Mouse (Mus musculus) intestine, embryonic 15.5 days (tissue): ENCODE data around the gene Rab22a. TPM values are rescaled to one million over a fixed set of nuclear protein-coding genes. Genes with fewer than 3 reads are reported as not detected.

Source experiments
- ATAC-seq: fragments of 200-750 bp; cut with Nextera tagmentation; 2 replicates; pipeline ENCODE4 v1.8.0; 2017; ENCODE audit warnings: moderate TSS enrichment, moderate library complexity
- H3K27ac ChIP-seq: fragments of 300-500 bp; sonication (generic); 2 replicates; pipeline ENCODE4 v1.5.1; 2015; ENCODE audit warnings: mild to moderate bottlenecking, inconsistent platforms
- H3K27me3 ChIP-seq: fragments of 300-500 bp; sonication (generic); replicated peaks from 2 replicates; pipeline ENCODE4 v1.6.1; 2015; ENCODE audit warnings: inconsistent platforms
- H3K36me3 ChIP-seq: fragments of 300-500 bp; sonication (generic); 2 replicates; pipeline ENCODE4 v1.6.1; 2015; ENCODE audit warnings: inconsistent platforms
- H3K4me1 ChIP-seq: fragments of 300-500 bp; sonication (generic); replicated peaks from 2 replicates; pipeline ENCODE4 v1.6.1; 2015; ENCODE audit warnings: inconsistent platforms
- H3K4me2 ChIP-seq: fragments of 300-500 bp; sonication (generic); replicated peaks from 2 replicates; pipeline ENCODE4 v1.6.1; 2015; ENCODE audit warnings: mild to moderate bottlenecking, inconsistent platforms
- H3K4me3 ChIP-seq: fragments of 300-500 bp; sonication (generic); replicated peaks from 2 replicates; pipeline ENCODE4 v1.5.1; 2015; ENCODE audit warnings: inconsistent platforms
- H3K9ac ChIP-seq: fragments of 300-500 bp; sonication (generic); 2 replicates; pipeline ENCODE4 v1.6.1; 2015; ENCODE audit warnings: inconsistent platforms
- H3K9me3 ChIP-seq: fragments of 300-500 bp; sonication (generic); 2 replicates; pipeline ENCODE4 v1.6.1; 2016; ENCODE audit warnings: inconsistent platforms
- WGBS: fragments of 180-500 bp; shearing (Covaris S2); methylation state at CpG from one replicate; pipeline ENCODE4 v1.1.7; 2015; 5-methylcytosine and 5-hydroxymethylcytosine counted together
- polyA plus RNA-seq: library from polyadenylated mRNA; unstranded; fragments of >200 nt; fragmentation: Nextera tagmentation; extraction: Ambion mirVana; gene quantifications from 2 replicates; pipeline ENCODE4 v1.2.1, GENCODE M21; 2015

Rab22a gene
- polyA plus RNA-seq, 1 experiment from 2014 or later, result 33.6 TPM

DNA sequence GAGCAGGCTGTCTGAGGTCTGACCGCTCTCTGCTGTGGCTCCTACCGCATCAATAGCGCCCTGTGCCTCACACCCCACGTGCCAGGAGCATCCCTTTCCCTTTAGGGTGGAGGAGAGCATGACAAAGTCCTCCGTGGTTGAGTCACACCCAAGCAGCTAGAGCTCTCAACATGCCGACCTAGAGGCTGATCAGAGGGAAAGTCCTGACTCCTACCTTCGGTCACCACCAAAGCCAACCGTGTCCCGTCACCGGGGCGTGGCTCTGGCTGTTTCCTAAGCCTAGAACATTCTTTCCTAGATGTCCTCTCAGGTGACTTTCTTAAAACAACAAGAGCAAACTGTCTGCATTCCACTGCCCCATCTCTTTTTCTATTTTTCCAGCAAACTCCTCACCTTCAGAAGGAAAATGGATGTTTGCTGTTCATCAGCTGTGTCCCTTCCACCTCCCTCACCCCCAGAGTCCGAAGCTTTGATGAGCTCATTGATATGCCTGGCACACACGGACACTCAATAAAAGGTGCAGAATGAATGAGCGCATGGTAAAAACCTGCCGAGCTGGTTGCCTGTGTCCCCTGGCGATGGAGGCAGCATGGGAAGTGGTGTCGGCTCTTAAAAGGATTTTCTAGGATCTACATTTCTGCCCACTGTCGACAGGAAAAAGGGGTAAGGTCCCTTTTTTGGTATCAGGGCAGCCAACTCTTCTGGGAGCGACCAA lies 12.2 kb upstream of the Rab22a start:
- H3K27me3 ChIP-seq, result no peaks in the 10 kb centered on the region
- H3K27ac ChIP-seq, result no peak overlapping the region
- no peaks in the 10 kb centered on the region for H3K9me3 ChIP-seq
- H3K4me1 ChIP-seq, result no peaks in the 10 kb centered on the region
- 69% methylated on average over 19 of the region's 19 CpGs for WGBS
- ATAC-seq, result peak; percentile 83
- H3K36me3 ChIP-seq, result no peaks in the 10 kb centered on the region
- H3K4me2 ChIP-seq, result no peak overlapping the region; the same call in 1 of the 2 replicates
- no peak overlapping the region for H3K4me3 ChIP-seq
- no peak overlapping the region for H3K9ac ChIP-seq

GRCm38 (mm10) chr2:173649762-173650161 lies 9.8 kb upstream of the Rab22a start:
- Histone ChIP-seq H3K9me3 (no peaks in the 10 kb centered on the region), H3K36me3 (no peaks in the 10 kb centered on the region), H3K27ac (no peak overlapping the region), H3K4me1 (0 out of 2 replicates have a peak, but pooled peaks cover 2% of the 10 kb centered on the region), H3K4me3 (no peak overlapping the region), H3K9ac (no peak overlapping the region), H3K27me3 (no peaks in the 10 kb centered on the region), H3K4me2 (no peak overlapping the region)
- WGBS, result 72% methylated on average over 10 of the region's 10 CpGs
- no peak for ATAC-seq

DNA sequence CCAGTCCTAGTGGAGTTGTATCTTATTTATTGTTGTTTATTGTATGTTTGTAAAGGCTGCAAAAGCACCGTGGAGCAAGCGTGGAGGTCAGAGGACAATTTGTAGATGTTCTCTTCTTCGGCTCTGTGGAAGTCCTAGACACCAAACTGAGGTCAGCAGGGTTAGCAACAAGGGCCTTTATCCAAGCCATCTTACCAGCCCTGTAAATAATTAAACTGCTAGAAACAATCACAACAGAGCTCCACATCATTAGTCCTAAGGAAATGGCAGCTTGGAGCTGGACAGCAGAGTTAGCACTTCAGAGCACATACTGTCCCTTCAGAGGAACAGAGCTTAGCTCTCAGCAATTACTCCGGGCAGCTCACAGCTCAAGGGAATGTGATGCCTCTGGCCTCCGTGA lies 6.0 kb upstream of the Rab22a start:
- no peak for ATAC-seq
- no peak overlapping the region for H3K4me2 ChIP-seq
- 62% methylated on average over 5 of the region's 5 CpGs for WGBS
- no peak overlapping the region for H3K9ac ChIP-seq
- H3K4me3 ChIP-seq, result no peak overlapping the region
- H3K36me3 ChIP-seq, result no peaks in the 10 kb centered on the region
- peaks cover 10% of the 10 kb centered on the region for H3K4me1 ChIP-seq
- no peak overlapping the region for H3K27ac ChIP-seq
- H3K27me3 ChIP-seq, result no peaks in the 10 kb centered on the region
- H3K9me3 ChIP-seq, result no peaks in the 10 kb centered on the region

DNA sequence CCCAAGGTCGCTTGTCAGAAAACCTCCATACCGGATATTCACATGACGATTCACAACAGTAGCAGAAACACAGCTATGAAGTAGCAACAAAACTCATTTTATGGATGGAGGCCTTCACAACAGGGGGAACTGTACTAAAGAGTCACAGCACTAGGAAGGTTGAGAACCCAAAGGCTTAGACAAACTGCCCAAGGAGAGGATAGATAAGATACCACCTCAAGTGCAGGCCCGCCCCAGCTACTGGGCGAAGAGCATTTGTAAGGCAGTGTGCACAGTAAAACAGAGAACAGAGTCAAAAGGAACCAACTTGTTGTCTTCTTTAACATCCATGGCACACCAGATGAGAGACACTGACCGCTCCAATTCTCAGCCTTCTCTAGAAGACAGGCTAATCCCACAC lies 1.8 kb upstream of the Rab22a start:
- H3K4me2 ChIP-seq, result no peak overlapping the region
- no peak overlapping the region for H3K27ac ChIP-seq
- 83% methylated on average over 6 of the region's 6 CpGs for WGBS
- no peak overlapping the region for H3K4me3 ChIP-seq
- no peak for ATAC-seq
- peaks cover 5% of the 10 kb centered on the region; the same call in 1 of the 2 replicates for H3K36me3 ChIP-seq
- H3K4me1 ChIP-seq, result peaks cover 18% of the 10 kb centered on the region
- H3K9me3 ChIP-seq, result no peaks in the 10 kb centered on the region
- H3K27me3 ChIP-seq, result no peaks in the 10 kb centered on the region
- no peak overlapping the region for H3K9ac ChIP-seq

DNA sequence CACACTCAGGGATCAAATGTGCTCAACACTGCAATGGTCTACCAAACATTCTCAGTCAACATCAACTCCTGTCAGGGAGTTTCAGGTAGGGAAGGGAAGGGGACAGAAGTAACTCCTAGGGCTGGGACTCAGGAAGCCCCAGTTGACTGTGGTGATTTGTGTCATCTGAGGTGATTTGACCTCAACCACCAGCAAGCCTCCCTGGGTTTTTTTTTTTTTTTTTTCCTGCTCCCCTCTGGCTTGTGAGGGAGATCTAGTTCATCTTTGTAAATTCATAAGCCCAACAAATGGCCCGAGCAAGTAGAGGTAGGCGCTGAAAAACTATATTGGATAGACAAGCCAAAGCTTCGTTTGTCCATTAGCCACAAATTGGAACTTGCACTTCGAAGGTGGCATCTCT lies 1.0 kb upstream of the Rab22a start:
- Histone ChIP-seq H3K9ac (no peak overlapping the region), H3K4me2 (peak overlapping the region; percentile 57), H3K4me3 (peak overlapping the region; percentile 100), H3K4me1 (peaks cover 18% of the 10 kb centered on the region), H3K9me3 (no peaks in the 10 kb centered on the region), H3K27ac (no peak overlapping the region), H3K36me3 (peaks cover 10% of the 10 kb centered on the region), H3K27me3 (no peaks in the 10 kb centered on the region)
- 87% methylated on average over 4 of the region's 4 CpGs for WGBS
- no peak for ATAC-seq

DNA sequence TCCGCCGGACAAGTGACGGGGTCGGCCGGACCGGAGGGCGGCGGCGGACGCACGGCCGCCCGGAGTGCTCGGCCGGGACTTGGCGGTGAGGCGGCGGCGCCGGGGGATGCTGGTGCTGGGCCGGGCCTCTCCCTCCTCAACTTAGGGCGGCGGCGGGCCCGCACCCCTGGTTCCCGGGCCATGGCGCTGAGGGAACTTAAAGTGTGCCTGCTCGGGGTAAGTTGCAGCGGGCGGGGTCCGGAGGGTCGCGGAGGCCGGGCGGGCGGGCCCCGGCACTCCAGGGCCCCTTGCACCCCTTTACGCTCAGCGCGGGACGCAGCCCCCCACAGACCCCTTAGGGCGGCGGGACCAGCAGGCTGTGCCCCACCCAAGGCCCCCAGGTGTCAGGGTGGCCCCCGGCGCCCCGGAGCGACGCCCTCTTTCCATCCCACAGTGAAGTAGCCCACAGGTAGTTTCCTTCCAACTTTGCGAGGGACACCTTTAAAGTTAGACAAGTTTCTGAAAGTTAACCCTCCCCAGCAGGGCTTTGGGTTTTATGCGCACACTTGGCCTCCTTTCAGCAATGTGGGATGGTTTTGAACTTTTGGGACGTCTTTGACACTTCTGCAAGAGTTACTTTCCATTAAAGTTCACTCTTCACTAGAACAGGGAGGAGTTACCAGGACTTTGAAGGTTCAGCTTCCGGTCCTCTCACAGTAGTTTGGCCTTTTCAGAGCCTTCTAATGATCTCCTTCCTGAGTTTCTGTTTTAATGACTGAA lies 545 bp downstream of the Rab22a start:
- peaks cover 16% of the 10 kb centered on the region for H3K4me1 ChIP-seq
- H3K9ac ChIP-seq, result peak overlapping the region; percentile 90
- peak overlapping the region; percentile 73 for H3K4me2 ChIP-seq
- peak overlapping the region; percentile 52 for H3K27ac ChIP-seq
- no peaks in the 10 kb centered on the region for H3K9me3 ChIP-seq
- no peaks in the 10 kb centered on the region for H3K27me3 ChIP-seq
- peak overlapping the region; percentile 100 for H3K4me3 ChIP-seq
- H3K36me3 ChIP-seq, result peaks cover 16% of the 10 kb centered on the region
- WGBS, result under 1% methylated on average over 51 of the region's 52 CpGs
- no peak; the same call in 1 of the 2 replicates for ATAC-seq

DNA sequence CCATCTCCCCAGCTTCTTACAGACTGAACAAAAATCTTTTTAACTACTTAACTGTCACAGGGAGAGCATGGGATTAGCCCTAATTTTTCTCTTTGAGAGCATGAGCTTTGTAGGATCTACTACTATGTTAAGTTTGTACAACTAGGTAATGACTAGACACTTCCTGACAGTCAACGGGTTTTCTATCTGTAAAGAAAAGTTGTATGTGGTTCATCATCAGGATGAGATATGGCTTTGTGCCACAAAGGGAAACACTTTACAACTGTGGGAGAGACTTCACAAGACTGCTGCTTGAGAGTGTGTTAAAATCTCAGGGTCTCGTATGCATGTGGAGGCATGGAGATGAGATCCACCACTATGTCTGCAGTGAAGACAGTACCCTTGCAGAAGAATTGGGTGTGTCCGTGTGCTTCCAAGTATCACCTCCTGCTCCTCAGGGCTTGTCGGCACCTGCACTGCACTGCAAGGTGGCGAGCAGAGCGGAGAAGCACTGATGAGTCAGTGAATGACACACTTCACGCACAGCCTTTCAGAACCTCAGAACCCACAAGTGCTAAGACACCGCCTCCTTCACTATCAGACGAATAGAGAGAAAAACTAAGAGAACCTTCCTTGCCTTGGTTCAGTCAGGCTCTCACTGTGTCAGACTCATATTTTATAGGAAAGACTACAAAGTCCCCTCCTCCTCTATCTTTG lies 2.8 kb downstream of the Rab22a start:
- no peak for ATAC-seq
- Histone ChIP-seq H3K4me2 (no peak overlapping the region), H3K4me1 (peaks cover 20% of the 10 kb centered on the region), H3K9ac (no peak overlapping the region), H3K36me3 (peaks cover 20% of the 10 kb centered on the region), H3K4me3 (no peak overlapping the region), H3K27me3 (no peaks in the 10 kb centered on the region), H3K9me3 (no peaks in the 10 kb centered on the region), H3K27ac (no peak overlapping the region)
- 91% methylated on average over 9 of the region's 9 CpGs for WGBS

DNA sequence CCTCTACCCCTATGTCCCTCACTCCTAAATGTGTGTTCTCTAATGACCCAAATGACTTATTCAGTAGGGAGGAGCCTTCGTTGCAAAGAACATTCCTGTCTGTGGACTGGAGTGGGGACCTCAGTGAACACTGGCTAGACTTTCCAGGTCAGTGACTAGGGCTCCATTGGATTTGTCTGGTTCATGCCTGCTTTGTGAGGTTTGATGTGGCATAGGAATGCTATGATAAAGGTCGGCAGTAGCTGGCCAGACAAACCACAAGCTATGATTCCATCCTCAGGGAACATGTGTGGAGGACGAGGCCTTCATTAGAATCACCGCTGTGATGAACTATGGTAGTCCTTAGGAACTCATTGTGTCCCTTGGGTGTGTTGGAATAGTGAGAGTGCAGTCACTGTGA lies 5.2 kb downstream of the Rab22a start:
- Histone ChIP-seq H3K4me1 (peaks cover 8% of the 10 kb centered on the region; the same call in 1 of the 2 replicates), H3K4me2 (no peak overlapping the region), H3K27me3 (no peaks in the 10 kb centered on the region), H3K4me3 (no peak overlapping the region), H3K27ac (no peak overlapping the region), H3K9me3 (no peaks in the 10 kb centered on the region), H3K9ac (no peak overlapping the region), H3K36me3 (peaks cover 20% of the 10 kb centered on the region)
- 91% methylated on average over 4 of the region's 4 CpGs for WGBS
- ATAC-seq, result no peak

- peaks cover 8% of the 10 kb centered on the region; the same call in 1 of the 2 replicates for H3K4me1 ChIP-seq
- peaks cover 20% of the 10 kb centered on the region for H3K36me3 ChIP-seq
- no peak overlapping the region for H3K4me2 ChIP-seq
- 86% methylated on average over 2 of the region's 2 CpGs for WGBS
- no peak for ATAC-seq
- H3K27me3 ChIP-seq, result no peaks in the 10 kb centered on the region
- H3K9me3 ChIP-seq, result no peaks in the 10 kb centered on the region
- H3K4me3 ChIP-seq, result no peak overlapping the region
- no peak overlapping the region for H3K27ac ChIP-seq
- no peak overlapping the region for H3K9ac ChIP-seq
Measured at GRCm38 (mm10) chr2:173665271-173665670, 5.7 kb downstream of the Rab22a start.

DNA sequence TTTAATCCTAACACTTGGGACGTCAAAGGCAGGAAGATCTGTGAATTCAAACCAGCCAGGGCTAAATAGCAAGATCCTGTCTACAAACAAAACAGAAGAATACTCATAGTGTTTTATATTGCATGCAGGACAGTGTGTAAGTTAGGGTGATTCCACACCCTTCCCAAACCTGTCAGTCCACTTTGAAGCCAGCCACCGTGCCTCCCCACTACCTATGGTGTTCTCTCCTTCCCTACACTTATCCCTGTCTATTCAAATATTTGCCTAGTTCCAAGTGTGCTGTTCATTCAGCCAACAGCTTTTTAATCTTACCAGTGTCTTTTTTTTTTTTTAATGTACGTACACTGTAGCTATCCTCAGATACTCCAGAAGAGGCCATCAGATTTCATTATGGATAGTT lies 7.3 kb downstream of the Rab22a start:
- Histone ChIP-seq H3K4me1 (0 out of 2 replicates have a peak, but pooled peaks cover 4% of the 10 kb centered on the region), H3K36me3 (peaks cover 20% of the 10 kb centered on the region), H3K9me3 (no peaks in the 10 kb centered on the region), H3K27ac (no peak overlapping the region), H3K9ac (no peak overlapping the region), H3K4me2 (no peak overlapping the region), H3K4me3 (no peak overlapping the region), H3K27me3 (no peaks in the 10 kb centered on the region)
- no peak for ATAC-seq
- WGBS, result 61% methylated on average over 3 of the region's 3 CpGs

DNA sequence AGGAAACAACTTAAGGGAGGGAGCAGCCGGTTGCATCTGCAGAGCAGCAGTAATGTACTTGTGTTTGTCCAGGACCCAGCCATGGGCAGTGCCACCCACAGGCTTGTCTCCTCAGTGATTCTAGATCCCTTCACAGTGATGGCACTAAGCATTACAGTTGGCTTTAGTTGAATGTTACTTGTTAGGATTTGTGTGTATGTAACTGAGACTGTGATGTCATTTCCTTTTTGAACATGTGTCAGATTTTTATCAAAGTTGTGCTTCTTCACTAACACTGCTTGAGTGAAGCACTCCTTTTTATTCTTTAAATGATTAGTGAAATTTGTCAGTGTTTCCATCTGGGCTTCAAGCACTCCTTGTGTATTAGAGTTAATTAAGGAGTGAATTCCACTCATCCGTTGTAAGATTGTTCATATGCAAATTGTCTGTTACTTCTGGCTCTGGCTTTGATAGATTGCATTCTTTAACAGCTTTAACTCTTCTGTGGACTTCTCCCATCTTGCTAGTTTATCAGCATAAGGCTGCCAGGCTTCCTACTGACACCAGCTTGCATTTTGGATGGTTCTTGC lies 12.9 kb downstream of the Rab22a start:
- 73% methylated on average over 2 of the region's 2 CpGs for WGBS
- no peak overlapping the region for H3K4me2 ChIP-seq
- no peak overlapping the region for H3K4me3 ChIP-seq
- no peaks in the 10 kb centered on the region for H3K36me3 ChIP-seq
- ATAC-seq, result no peak
- no peaks in the 10 kb centered on the region for H3K4me1 ChIP-seq
- no peaks in the 10 kb centered on the region for H3K9me3 ChIP-seq
- H3K9ac ChIP-seq, result no peak overlapping the region
- no peaks in the 10 kb centered on the region for H3K27me3 ChIP-seq
- H3K27ac ChIP-seq, result no peak overlapping the region

GRCm38 (mm10) chr2:173673469-173673868 lies 13.9 kb downstream of the Rab22a start:
- 71% methylated on average over 1 of the region's 1 CpGs for WGBS
- Histone ChIP-seq H3K27ac (no peak overlapping the region), H3K36me3 (no peaks in the 10 kb centered on the region), H3K4me2 (no peak overlapping the region), H3K27me3 (no peaks in the 10 kb centered on the region), H3K4me3 (no peak overlapping the region), H3K9ac (no peak overlapping the region), H3K4me1 (no peaks in the 10 kb centered on the region), H3K9me3 (no peaks in the 10 kb centered on the region)
- ATAC-seq, result no peak
